Mouse (Mus musculus) CH12.LX (cell line): ENCODE data around the gene Nav1.

Experiments
- CTCF ChIP-seq, 2 experiments: IDR thresholded peaks in 1 of 2; conservative IDR thresholded peaks in 1 of 2; 2 replicates each; pipeline ENCODE4 v1.5.1; 2011 to 2012; ENCODE audit warnings: low read depth in 2 of 2, low read length in 2 of 2, improper control_type of control experiment in 1 of 2, inconsistent platforms in 1 of 2, mild to moderate bottlenecking in 1 of 2, moderate library complexity in 1 of 2
- E2F4 ChIP-seq: IDR thresholded peaks from 2 replicates; pipeline ENCODE4 v1.6.1; 2011; ENCODE audit warnings: low read depth, low read length, improper control_type of control experiment; ENCODE audit not compliant: insufficient replicate concordance
- ETS1 ChIP-seq: conservative IDR thresholded peaks from 2 replicates; pipeline ENCODE4 v1.6.1; 2012; ENCODE audit warnings: low read depth, mild to moderate bottlenecking, inconsistent platforms, low read length, improper control_type of control experiment, moderate library complexity
- KAT2A ChIP-seq: IDR thresholded peaks from 2 replicates; pipeline ENCODE4 v1.6.1; 2012; ENCODE audit warnings: low read length, improper control_type of control experiment, inconsistent platforms; ENCODE audit not compliant: insufficient replicate concordance
- MAFK ChIP-seq: IDR thresholded peaks from 2 replicates; pipeline ENCODE4 v1.6.1; 2011; ENCODE audit warnings: low read length, improper control_type of control experiment; ENCODE audit not compliant: insufficient replicate concordance
- MAX ChIP-seq: IDR thresholded peaks from 2 replicates; pipeline ENCODE4 v1.6.1; 2011; ENCODE audit warnings: low read length, improper control_type of control experiment
- MAZ ChIP-seq: IDR thresholded peaks from 2 replicates; pipeline ENCODE4 v1.6.1; 2012; ENCODE audit warnings: low read depth, mild to moderate bottlenecking, inconsistent platforms, low read length, improper control_type of control experiment, moderate library complexity
- MYC ChIP-seq: IDR thresholded peaks from 2 replicates; pipeline ENCODE4 v1.6.1; 2011; ENCODE audit warnings: low read depth, mild to moderate bottlenecking, improper control_type of control experiment, low read length
- POLR2A ChIP-seq: IDR thresholded peaks from 2 replicates; pipeline ENCODE4 v1.6.1; 2011; ENCODE audit warnings: low read depth, mild to moderate bottlenecking, improper control_type of control experiment, low read length
- UBTF ChIP-seq: IDR thresholded peaks from 2 replicates; pipeline ENCODE4 v1.6.1; 2012; ENCODE audit warnings: low read depth, mild to moderate bottlenecking, inconsistent platforms, low read length, improper control_type of control experiment, moderate library complexity

- TF ChIP-seq CTCF (conservative IDR thresholded peaks at IDR 0.05 in 1 of 2, IDR thresholded peaks at IDR 0.05 in 1 of 2; ENCODE audit: low read depth in 2 of 2, low read length in 2 of 2) (no peak), ETS1 (no peak), MAZ (no peak), E2F4 (no peak), MYC (no peak), POLR2A (no peak), MAFK (no peak), KAT2A (no peak), MAX (no peak), UBTF (no peak)
These were observed 64.0 kb downstream of the Nav1 start for GRCm38 (mm10) chr1:135542841-135543810.
